Mouse (Mus musculus): Measurements from ENCODE around the gene Lrrc29. TPM values are rescaled to one million over a fixed set of nuclear protein-coding genes. Genes with fewer than 3 reads are reported as not detected.
"Not testable (repeated sequence)": the region's sequence is repeated elsewhere in the genome, so short reads cannot be mapped to it uniquely, and the experiment has no call there.

Gene Lrrc29
- polyA plus RNA-seq, 1 experiment from 2014 or later = 0.78 TPM

GRCm38 (mm10) chr8:105291802-105292201, 34.3 kb downstream of the Lrrc29 start:
- H3K36me3 ChIP-seq (replicated peaks); H3K9me3 ChIP-seq; H3K4me2 ChIP-seq; H3K27ac ChIP-seq; ATAC-seq (ENCODE audit: low FRiP score); H3K9ac ChIP-seq; H3K4me3 ChIP-seq (replicated peaks): not testable (repeated sequence)
- WGBS = 65% methylated on average over 3 of the region's 3 CpGs
- peaks cover 38% of the 10 kb centered on the region for H3K4me1 ChIP-seq
- H3K27me3 ChIP-seq = peaks cover 34% of the 10 kb centered on the region

- not testable (repeated sequence) for H3K27ac ChIP-seq; H3K9me3 ChIP-seq; H3K36me3 ChIP-seq (replicated peaks); H3K4me3 ChIP-seq (replicated peaks); ATAC-seq (ENCODE audit: low FRiP score); H3K9ac ChIP-seq; H3K4me2 ChIP-seq
- Histone ChIP-seq H3K27me3 (peaks cover 34% of the 10 kb centered on the region), H3K4me1 (peaks cover 39% of the 10 kb centered on the region)
- 86% methylated on average over 8 of the region's 8 CpGs for WGBS
Observed at GRCm38 (mm10) chr8:105291364-105291763, 34.7 kb downstream of the Lrrc29 start.

GRCm38 (mm10) chr8:105290554-105291314, 35.3 kb downstream of the Lrrc29 start:
- Histone ChIP-seq H3K4me1 (peaks cover 44% of the 10 kb centered on the region), H3K36me3 (replicated peaks) (peaks cover under 1% of the 10 kb centered on the region; the same call in 1 of the 2 replicates), H3K9me3 (no peaks in the 10 kb centered on the region), H3K27me3 (peaks cover 34% of the 10 kb centered on the region), H3K9ac (0 out of 2 replicates have a peak overlapping the region, but pooled peaks have one; percentile 61), H3K4me3 (replicated peaks) (peak overlapping the region; percentile 54), H3K27ac (no peak overlapping the region), H3K4me2 (peak overlapping the region; percentile 80)
- WGBS = 6% methylated on average over 31 of the region's 31 CpGs
- no peak for ATAC-seq (ENCODE audit: low FRiP score)

- Histone ChIP-seq H3K4me2 (peak within 1 kb of the TSS; percentile 80), H3K9ac (peak within 1 kb of the TSS; percentile 61), H3K4me1 (peaks cover 49% of the 10 kb centered on the region), H3K36me3 (replicated peaks) (peaks cover 8% of the 10 kb centered on the region), H3K27ac (peak within 1 kb of the TSS; percentile 90), H3K4me3 (replicated peaks) (peak within 1 kb of the TSS; percentile 54), H3K9me3 (no peaks in the 10 kb centered on the region), H3K27me3 (peaks cover 31% of the 10 kb centered on the region)
- ATAC-seq (ENCODE audit: low FRiP score) = peak; percentile 28
- WGBS = 2% methylated on average over 43 of the region's 43 CpGs
Observed at GRCm38 (mm10) chr8:105289805-105290460, 36.1 kb downstream of the Lrrc29 start, which contains the start of gene 4931428F04Rik. Gene 4931428F04Rik, minus strand, starts transcription at chr8:105289864.

GRCm38 (mm10) chr8:105288958-105289732, 36.9 kb downstream of the Lrrc29 start:
- H3K27me3 ChIP-seq = peaks cover 31% of the 10 kb centered on the region
- no peaks in the 10 kb centered on the region for H3K9me3 ChIP-seq
- peak overlapping the region; percentile 54 for H3K4me3 ChIP-seq (replicated peaks)
- under 1% methylated on average over 53 of the region's 53 CpGs for WGBS
- peaks cover 49% of the 10 kb centered on the region for H3K4me1 ChIP-seq
- peak overlapping the region; percentile 61 for H3K9ac ChIP-seq
- peak overlapping the region; percentile 80 for H3K4me2 ChIP-seq
- ATAC-seq (ENCODE audit: low FRiP score) = peak; percentile 95
- H3K36me3 ChIP-seq (replicated peaks) = peaks cover 14% of the 10 kb centered on the region
- peak overlapping the region; percentile 90 for H3K27ac ChIP-seq

- peaks cover 30% of the 10 kb centered on the region for H3K27me3 ChIP-seq
- no peak for ATAC-seq (ENCODE audit: low FRiP score)
- peaks cover 49% of the 10 kb centered on the region for H3K4me1 ChIP-seq
Observed at GRCm38 (mm10) chr8:105288231-105288630, 37.8 kb downstream of the Lrrc29 start.

GRCm38 (mm10) chr8:105286907-105287306, 39.2 kb downstream of the Lrrc29 start:
- no peaks in the 10 kb centered on the region for H3K9me3 ChIP-seq
- H3K9ac ChIP-seq = no peak overlapping the region
- 0 out of 2 replicates have a peak overlapping the region, but pooled peaks have one; percentile 11 for H3K4me2 ChIP-seq
- H3K4me1 ChIP-seq = peaks cover 49% of the 10 kb centered on the region
- no peak overlapping the region for H3K4me3 ChIP-seq (replicated peaks)
- no peak for ATAC-seq (ENCODE audit: low FRiP score)
- WGBS = 86% methylated on average over 4 of the region's 4 CpGs
- no peak overlapping the region for H3K27ac ChIP-seq
- peaks cover 25% of the 10 kb centered on the region for H3K27me3 ChIP-seq
- peaks cover 30% of the 10 kb centered on the region for H3K36me3 ChIP-seq (replicated peaks)

More at GRCm38 (mm10) chr8:105288231-105288630, 37.8 kb downstream of the Lrrc29 start:
- Histone ChIP-seq H3K4me2 (peak overlapping the region; percentile 80), H3K36me3 (replicated peaks) (peaks cover 17% of the 10 kb centered on the region), H3K9ac (peak overlapping the region; percentile 61), H3K4me3 (replicated peaks) (peak overlapping the region; percentile 54), H3K27ac (no peak overlapping the region), H3K9me3 (no peaks in the 10 kb centered on the region)
- WGBS = 87% methylated on average over 5 of the region's 5 CpGs

- H3K4me1 ChIP-seq = peaks cover 45% of the 10 kb centered on the region
- peaks cover 39% of the 10 kb centered on the region for H3K36me3 ChIP-seq (replicated peaks)
- H3K4me3 ChIP-seq (replicated peaks) = no peak overlapping the region
- WGBS = 50% methylated on average over 12 of the region's 12 CpGs
- no peak overlapping the region for H3K9ac ChIP-seq
- H3K4me2 ChIP-seq = no peak overlapping the region; the same call in 1 of the 2 replicates
- peaks cover 27% of the 10 kb centered on the region for H3K27me3 ChIP-seq
- H3K27ac ChIP-seq = no peak overlapping the region
- H3K9me3 ChIP-seq = no peaks in the 10 kb centered on the region
- ATAC-seq (ENCODE audit: low FRiP score) = no peak
Observed at GRCm38 (mm10) chr8:105285514-105285913, 40.6 kb downstream of the Lrrc29 start.

- Histone ChIP-seq H3K9ac (no peak overlapping the region), H3K27me3 (peaks cover 43% of the 10 kb centered on the region), H3K27ac (no peak overlapping the region), H3K9me3 (no peaks in the 10 kb centered on the region), H3K4me3 (replicated peaks) (no peak overlapping the region), H3K36me3 (replicated peaks) (peaks cover 44% of the 10 kb centered on the region), H3K4me2 (no peak overlapping the region), H3K4me1 (peaks cover 36% of the 10 kb centered on the region)
- peak; percentile 10; the same call in 1 of the 2 replicates for ATAC-seq (ENCODE audit: low FRiP score)
- WGBS = 26% methylated on average over 23 of the region's 23 CpGs
Observed at GRCm38 (mm10) chr8:105283074-105283473, 43.0 kb downstream of the Lrrc29 start.

- no peak overlapping the region for H3K4me2 ChIP-seq
- no peaks in the 10 kb centered on the region for H3K9me3 ChIP-seq
- H3K4me3 ChIP-seq (replicated peaks) = no peak overlapping the region
- H3K4me1 ChIP-seq = peaks cover 28% of the 10 kb centered on the region
- no peak overlapping the region for H3K9ac ChIP-seq
- H3K27ac ChIP-seq = no peak overlapping the region
- ATAC-seq (ENCODE audit: low FRiP score) = no peak
- H3K27me3 ChIP-seq = peaks cover 51% of the 10 kb centered on the region
- peaks cover 44% of the 10 kb centered on the region for H3K36me3 ChIP-seq (replicated peaks)
- 91% methylated on average over 4 of the region's 4 CpGs for WGBS
Observed at GRCm38 (mm10) chr8:105282239-105282638, 43.8 kb downstream of the Lrrc29 start.

- Histone ChIP-seq H3K9ac (no peak overlapping the region), H3K9me3 (no peaks in the 10 kb centered on the region), H3K4me1 (peaks cover 27% of the 10 kb centered on the region), H3K27me3 (peaks cover 55% of the 10 kb centered on the region), H3K4me3 (replicated peaks) (no peak overlapping the region), H3K27ac (no peak overlapping the region), H3K36me3 (replicated peaks) (peaks cover 44% of the 10 kb centered on the region), H3K4me2 (no peak overlapping the region)
- 90% methylated on average over 12 of the region's 12 CpGs for WGBS
- no peak for ATAC-seq (ENCODE audit: low FRiP score)
Observed at GRCm38 (mm10) chr8:105281821-105282220, 44.3 kb downstream of the Lrrc29 start.

- no peak overlapping the region for H3K27ac ChIP-seq
- H3K36me3 ChIP-seq (replicated peaks) = peaks cover 42% of the 10 kb centered on the region
- peaks cover 68% of the 10 kb centered on the region for H3K27me3 ChIP-seq
- H3K4me2 ChIP-seq = no peak overlapping the region
- no peak for ATAC-seq (ENCODE audit: low FRiP score)
- H3K4me3 ChIP-seq (replicated peaks) = no peak overlapping the region
- no peak overlapping the region for H3K9ac ChIP-seq
- H3K4me1 ChIP-seq = peaks cover 28% of the 10 kb centered on the region
- no peaks in the 10 kb centered on the region for H3K9me3 ChIP-seq
- WGBS = 61% methylated on average over 3 of the region's 3 CpGs
Observed at GRCm38 (mm10) chr8:105280567-105280966, 45.5 kb downstream of the Lrrc29 start.
